ENCODE assay signal across 13 mouse cellular contexts in genomic region chr15:85461541-85461940, GRCm38 (mm10). TPM values are rescaled to one million over a fixed set of nuclear protein-coding genes. Genes with fewer than 3 reads are reported as not detected.
A peak's percentile ranks its signal among the peaks of the same experiment; 100 is the strongest.
DNase-seq lines count a peak whose midpoint lies in the region; ATAC-seq lines count a peak whose summit lies in the region.
"Had no signal": no experiment of that assay in that cellular context is flagged by ENCODE, and none has a peak within 500 bp of the region (broad histone marks: within the 10 kb centered on the region; RNA-seq: fewer than 3 reads in every experiment).

No protein-coding gene starts in this region.

- 0 out of 2 replicates have a peak overlapping the region, but pooled peaks have one; percentile 10 for H3K4me2 ChIP-seq in forebrain, embryonic 13.5 days
- no peak overlapping the region for H3K4me2 ChIP-seq in midbrain, embryonic 13.5 days (replicated peaks)
- H3K4me2 ChIP-seq: embryonic facial prominence, embryonic 15.5 days had no signal

- H3K9ac ChIP-seq in forebrain, embryonic 13.5 days: peak overlapping the region; percentile 17; the same call in 1 of the 2 replicates
- H3K9ac ChIP-seq in midbrain, embryonic 13.5 days (replicated peaks): 0 out of 2 replicates have a peak overlapping the region, but pooled peaks have one; percentile 8
- H3K9ac ChIP-seq: embryonic facial prominence, embryonic 15.5 days had no signal

- H3K4me1 ChIP-seq in forebrain, embryonic 13.5 days: peaks cover 98% of the 10 kb centered on the region
- H3K4me1 ChIP-seq in midbrain, embryonic 13.5 days (replicated peaks): peaks cover 100% of the 10 kb centered on the region

- H3K27ac ChIP-seq in forebrain, embryonic 13.5 days: peak overlapping the region; percentile 86
- peak overlapping the region; percentile 89 for H3K27ac ChIP-seq in midbrain, embryonic 13.5 days
- H3K27ac ChIP-seq: embryonic facial prominence, embryonic 15.5 days; limb, embryonic 10.5 days had no signal

- DNase-seq in layer of hippocampus, adult 9-11 months: peak; percentile 40
- no peak for DNase-seq in layer of hippocampus, adult 9-10 months (ENCODE audit: low spot score)
- peak; percentile 52 to 54 for DNase-seq in cerebellum, postnatal 10 days
- no peak for DNase-seq in frontal cortex, postnatal 36 days (ENCODE audit: low spot score in 2 of 2)
- DNase-seq in frontal cortex, postnatal 10 days (ENCODE audit: low spot score in 2 of 2): no peak
- DNase-seq: thymus, postnatal 14 days had no signal

- ATAC-seq in forebrain, embryonic 13.5 days: peak; percentile 48
- ATAC-seq in midbrain, embryonic 13.5 days: peak; percentile 78
- no peak for ATAC-seq in megakaryocyte-erythroid progenitor cell, adult 5-6 weeks (replicated peaks; ENCODE audit: low FRiP score, low TSS enrichment, poor library complexity, severe bottlenecking)

- peaks cover 10% of the 10 kb centered on the region; the same call in 1 of the 2 replicates for H3K27me3 ChIP-seq in forebrain, embryonic 13.5 days
- no peaks in the 10 kb centered on the region for H3K27me3 ChIP-seq in midbrain, embryonic 13.5 days
- H3K27me3 ChIP-seq: embryonic facial prominence, embryonic 15.5 days had no signal

- H3K36me3 ChIP-seq in forebrain, embryonic 13.5 days (ENCODE audit: poor library complexity, severe bottlenecking): peaks cover 14% of the 10 kb centered on the region
- 0 out of 2 replicates have a peak, but pooled peaks cover 7% of the 10 kb centered on the region for H3K36me3 ChIP-seq in midbrain, embryonic 13.5 days

- no peak overlapping the region for H3K4me3 ChIP-seq in forebrain, embryonic 13.5 days
- no peak overlapping the region for H3K4me3 ChIP-seq in midbrain, embryonic 13.5 days (replicated peaks)
- H3K4me3 ChIP-seq: embryonic facial prominence, embryonic 15.5 days; limb, embryonic 10.5 days had no signal

- H3K9me3 ChIP-seq in forebrain, embryonic 13.5 days (replicated peaks): no peaks in the 10 kb centered on the region
- H3K9me3 ChIP-seq in midbrain, embryonic 13.5 days: no peaks in the 10 kb centered on the region
- H3K9me3 ChIP-seq: embryonic facial prominence, embryonic 15.5 days; limb, embryonic 10.5 days had no signal

- 4% methylated on average over 4 of the region's 4 CpGs for WGBS in forebrain, embryonic 13.5 days
- 5% methylated on average over 4 of the region's 4 CpGs for WGBS in midbrain, embryonic 13.5 days

RNA-seq across cellular contexts. Expression of gene 7530416G11Rik, which starts 41.5 kb away (rescaled TPM):
- polyA plus RNA-seq in forebrain, embryonic 13.5 days (2015; fragmentation: Nextera tagmentation; extraction: Ambion mirVana): not detected in 2 replicates
- not detected in 2 replicates for polyA plus RNA-seq in midbrain, embryonic 13.5 days (2015; fragmentation: Nextera tagmentation; extraction: Ambion mirVana)
- total RNA-seq in megakaryocyte-erythroid progenitor cell, adult 5-6 weeks (2014; fragmentation: Nextera tagmentation): not detected in 2 replicates
- total RNA-seq in megakaryocyte-erythroid progenitor cell, adult 5-6 weeks (2017): not detected in 2 replicates
- polyA plus RNA-seq: embryonic facial prominence, embryonic 15.5 days; heart, embryonic 14.5 days; kidney, embryonic 16.5 days; limb, embryonic 10.5 days had no signal

Comparison
In these comparisons a context has a peak if more than half of its experiments do, and no peak if none do; other contexts are left out.
1. DNase-seq: peak in layer of hippocampus, adult 9-11 months (single experiment) and cerebellum, postnatal 10 days (2 of 2); none in layer of hippocampus, adult 9-10 months (single experiment), frontal cortex, postnatal 36 days (0 of 2) and frontal cortex, postnatal 10 days (0 of 2).